Mouse (Mus musculus) MEL (cell line): ENCODE results near the gene Fbf1. TPM values are rescaled to one million over a fixed set of nuclear protein-coding genes. Genes with fewer than 3 reads are reported as not detected.

ENCODE experiments used
- DNase-seq: peaks from one replicate; pipeline ENCODE4 v3.0.0; 2011; ENCODE audit warnings: low read depth, low spot score
- H3K27ac ChIP-seq: 2 replicates; pipeline ENCODE4 v1.5.1; 2012; ENCODE audit warnings: low read depth, mild to moderate bottlenecking, control low read depth, low read length, moderate library complexity; ENCODE audit not compliant: control insufficient read depth
- H3K27me3 ChIP-seq, 2 experiments: fragments of 150-350 bp in 1 of 2; sonication (generic) in 1 of 2; 2 replicates each; pipeline ENCODE4 v1.6.1; 2012; ENCODE audit warnings: low read length in 2 of 2, mild to moderate bottlenecking in 2 of 2, improper control_type of control experiment in 1 of 2, moderate library complexity in 1 of 2; ENCODE audit not compliant: insufficient read depth in 2 of 2, control insufficient read depth in 1 of 2
- H3K36me3 ChIP-seq, 2 experiments: 2 replicates each; pipeline ENCODE4 v1.6.1; 2012 to 2014; ENCODE audit warnings: low read length in 2 of 2, improper control_type of control experiment in 1 of 2, inconsistent platforms in 1 of 2, mild to moderate bottlenecking in 1 of 2; ENCODE audit not compliant: insufficient read depth in 2 of 2, control insufficient read depth in 1 of 2
- H3K4me1 ChIP-seq, 2 experiments: fragments of 150-350 bp in 1 of 2; sonication (generic) in 1 of 2; 2 replicates each; pipeline ENCODE4 v1.6.1; 2012; ENCODE audit warnings: low read length in 2 of 2, improper control_type of control experiment in 1 of 2, mild to moderate bottlenecking in 1 of 2; ENCODE audit not compliant: insufficient read depth in 2 of 2, control insufficient read depth in 1 of 2
- H3K4me3 ChIP-seq, 2 experiments: fragments of 150-350 bp in 1 of 2; sonication (generic) in 1 of 2; 2 replicates each; pipeline ENCODE4 v1.5.1; 2012; ENCODE audit warnings: low read depth in 2 of 2, low read length in 2 of 2, mild to moderate bottlenecking in 2 of 2, moderate library complexity in 2 of 2, control low read depth in 1 of 2, improper control_type of control experiment in 1 of 2; ENCODE audit not compliant: control insufficient read depth in 1 of 2, insufficient read depth in 1 of 2
- H3K79me2 ChIP-seq: 2 replicates; pipeline ENCODE4 v1.6.1; 2012; ENCODE audit warnings: mild to moderate bottlenecking, low read length, moderate library complexity; ENCODE audit not compliant: control insufficient read depth, poor library complexity, insufficient read depth
- H3K9ac ChIP-seq: 2 replicates; pipeline ENCODE4 v1.6.1; 2012; ENCODE audit warnings: low read depth, mild to moderate bottlenecking, control low read depth, low read length, moderate library complexity; ENCODE audit not compliant: control insufficient read depth, poor library complexity, severe bottlenecking
- H3K9me3 ChIP-seq: fragments of 150-350 bp; sonication (generic); replicated peaks from 2 replicates; pipeline ENCODE4 v1.6.1; 2012; ENCODE audit warnings: mild to moderate bottlenecking, low read length, improper control_type of control experiment, moderate library complexity; ENCODE audit not compliant: insufficient read depth
- BHLHE40 ChIP-seq: IDR thresholded peaks from 2 replicates; pipeline ENCODE4 v1.6.1; 2012; ENCODE audit warnings: low read depth, mild to moderate bottlenecking, inconsistent platforms, low read length, improper control_type of control experiment, borderline replicate concordance
- E2F4 ChIP-seq: IDR thresholded peaks from 2 replicates; pipeline ENCODE4 v1.6.1; 2011; ENCODE audit warnings: low read depth, low read length, improper control_type of control experiment, borderline replicate concordance
- ELF1 ChIP-seq: IDR thresholded peaks from 2 replicates; pipeline ENCODE4 v1.6.1; 2014; ENCODE audit warnings: low read depth, mild to moderate bottlenecking, inconsistent platforms, low read length, improper control_type of control experiment, moderate library complexity
- EP300 ChIP-seq, 2 experiments: IDR thresholded peaks; 2 replicates each; pipeline ENCODE4 v1.6.1; 2011; ENCODE audit warnings: improper control_type of control experiment in 2 of 2, low read length in 2 of 2, low read depth in 1 of 2, mild to moderate bottlenecking in 1 of 2
- ETS1 ChIP-seq: IDR thresholded peaks from 2 replicates; pipeline ENCODE4 v1.6.1; 2012; ENCODE audit warnings: low read depth, mild to moderate bottlenecking, inconsistent platforms, low read length, improper control_type of control experiment, moderate library complexity
- GABPA ChIP-seq: IDR thresholded peaks from 2 replicates; pipeline ENCODE4 v1.6.1; 2012; ENCODE audit warnings: low read depth, mild to moderate bottlenecking, inconsistent platforms, low read length, improper control_type of control experiment, moderate library complexity
- GATA1 ChIP-seq: IDR thresholded peaks from 2 replicates; pipeline ENCODE4 v1.6.1; 2011; ENCODE audit warnings: low read depth, low read length, improper control_type of control experiment
- HCFC1 ChIP-seq: IDR thresholded peaks from 2 replicates; pipeline ENCODE4 v1.6.1; 2012; ENCODE audit warnings: low read depth, mild to moderate bottlenecking, inconsistent platforms, low read length, improper control_type of control experiment, moderate library complexity
- JUND ChIP-seq: IDR thresholded peaks from 2 replicates; pipeline ENCODE4 v1.6.1; 2011; ENCODE audit warnings: low read depth, mild to moderate bottlenecking, improper control_type of control experiment, low read length
- KAT2A ChIP-seq: conservative IDR thresholded peaks from 2 replicates; pipeline ENCODE4 v1.6.1; 2012; ENCODE audit warnings: low read depth, low read length, improper control_type of control experiment, inconsistent platforms
- MAFK ChIP-seq: IDR thresholded peaks from 2 replicates; pipeline ENCODE4 v1.6.1; 2011; ENCODE audit warnings: low read depth, mild to moderate bottlenecking, low read length, improper control_type of control experiment, borderline replicate concordance
- MAX ChIP-seq: IDR thresholded peaks from 2 replicates; pipeline ENCODE4 v1.6.1; 2011; ENCODE audit warnings: low read length, improper control_type of control experiment
- MAZ ChIP-seq: IDR thresholded peaks from 2 replicates; pipeline ENCODE4 v1.6.1; 2012; ENCODE audit warnings: low read depth, mild to moderate bottlenecking, inconsistent platforms, low read length, improper control_type of control experiment
- MXI1 ChIP-seq: IDR thresholded peaks from 2 replicates; pipeline ENCODE4 v1.6.1; 2011; ENCODE audit warnings: mild to moderate bottlenecking, low read depth, low read length, improper control_type of control experiment
- MYB ChIP-seq: IDR thresholded peaks from 2 replicates; pipeline ENCODE4 v1.6.1; 2011; ENCODE audit warnings: mild to moderate bottlenecking, low read depth, low read length, improper control_type of control experiment
- MYC ChIP-seq: IDR thresholded peaks from 2 replicates; pipeline ENCODE4 v1.6.1; 2011; ENCODE audit warnings: low read depth, mild to moderate bottlenecking, low read length, improper control_type of control experiment, moderate library complexity
- POLR2A ChIP-seq, 2 experiments: IDR thresholded peaks; 2 replicates each; pipeline ENCODE4 v1.6.1; 2011 to 2012; ENCODE audit warnings: low read length in 2 of 2, mild to moderate bottlenecking in 2 of 2, control low read depth in 1 of 2, improper control_type of control experiment in 1 of 2, low read depth in 1 of 2, moderate library complexity in 1 of 2; ENCODE audit not compliant: control insufficient read depth in 1 of 2, insufficient read depth in 1 of 2, poor library complexity in 1 of 2
- POLR2AphosphoS5 ChIP-seq: IDR thresholded peaks from 2 replicates; pipeline ENCODE4 v1.6.1; 2012; ENCODE audit warnings: low read depth, borderline replicate concordance, mild to moderate bottlenecking, inconsistent platforms, low read length, moderate library complexity, mixed read lengths
- RAD21 ChIP-seq: IDR thresholded peaks from 2 replicates; pipeline ENCODE4 v1.6.1; 2011; ENCODE audit warnings: mild to moderate bottlenecking, low read depth, low read length, improper control_type of control experiment
- RCOR1 ChIP-seq: IDR thresholded peaks from 2 replicates; pipeline ENCODE4 v1.6.1; 2012; ENCODE audit warnings: low read depth, mild to moderate bottlenecking, inconsistent platforms, low read length, improper control_type of control experiment
- SIN3A ChIP-seq: IDR thresholded peaks from 2 replicates; pipeline ENCODE4 v1.6.1; 2012; ENCODE audit warnings: low read length, improper control_type of control experiment, inconsistent platforms
- SMC3 ChIP-seq: IDR thresholded peaks from 2 replicates; pipeline ENCODE4 v1.6.1; 2011; ENCODE audit warnings: low read depth, low read length, improper control_type of control experiment
- TAL1 ChIP-seq: IDR thresholded peaks from 2 replicates; pipeline ENCODE4 v1.6.1; 2012; ENCODE audit warnings: mild to moderate bottlenecking, inconsistent platforms, low read length, moderate library complexity, mixed read lengths
- TCF12 ChIP-seq: IDR thresholded peaks from 2 replicates; pipeline ENCODE4 v1.6.1; 2014; ENCODE audit warnings: low read depth, mild to moderate bottlenecking, inconsistent platforms, low read length, improper control_type of control experiment, moderate library complexity
- UBTF ChIP-seq: IDR thresholded peaks from 2 replicates; pipeline ENCODE4 v1.6.1; 2012; ENCODE audit warnings: low read depth, mild to moderate bottlenecking, inconsistent platforms, low read length, improper control_type of control experiment, moderate library complexity, borderline replicate concordance; ENCODE audit not compliant: insufficient read depth
- USF2 ChIP-seq, 2 experiments: IDR thresholded peaks; 2 replicates each; pipeline ENCODE4 v1.6.1; 2011 to 2012; ENCODE audit warnings: improper control_type of control experiment in 2 of 2, low read length in 2 of 2, borderline replicate concordance in 1 of 2, inconsistent platforms in 1 of 2, low read depth in 1 of 2, mild to moderate bottlenecking in 1 of 2; ENCODE audit not compliant: insufficient read depth in 1 of 2
- ZC3H11A ChIP-seq: IDR thresholded peaks from 2 replicates; pipeline ENCODE4 v1.6.1; 2012; ENCODE audit warnings: low read depth, mild to moderate bottlenecking, inconsistent platforms, low read length, improper control_type of control experiment
- ZKSCAN1 ChIP-seq: IDR thresholded peaks from 2 replicates; pipeline ENCODE4 v1.6.1; 2012; ENCODE audit warnings: low read depth, mild to moderate bottlenecking, inconsistent platforms, low read length, improper control_type of control experiment, moderate library complexity
- ZNF384 ChIP-seq: IDR thresholded peaks from 2 replicates; pipeline ENCODE4 v1.6.1; 2012; ENCODE audit warnings: low read depth, mild to moderate bottlenecking, inconsistent platforms, low read length, improper control_type of control experiment
- polyA plus RNA-seq, 2 experiments: library from polyadenylated mRNA; stranded (reverse) in 1 of 2; unstranded in 1 of 2; fragments of >175 nt in 1 of 2; fragments of >200 nt in 1 of 2; gene quantifications; 2 replicates each; pipeline versions ENCODE4 v1.2.1 to v1.2.4; 2012; ENCODE audit warnings: low replicate concordance in 2 of 2, low read depth in 1 of 2; ENCODE audit not compliant: insufficient read length in 2 of 2, insufficient read depth in 1 of 2, missing spikeins in 1 of 2
- total RNA-seq: library from RNA; depleted of rRNA; stranded (reverse); fragments of 300-350 nt; gene quantifications from 2 replicates; pipeline ENCODE4 v1.2.3, GENCODE M21; 2012

The Fbf1 gene
- total and polyA plus RNA-seq, 3 experiments, result 29.2 to 32.5 TPM; not detected in 1

- TF ChIP-seq RCOR1 (0 out of 2 replicates have a peak, but pooled peaks have one; percentile 12), MAX (no peak), MYC (no peak), USF2 (IDR thresholded peaks at IDR 0.05; ENCODE audit: borderline replicate concordance in 1 of 2, insufficient read depth in 1 of 2, low read depth in 1 of 2, low read length in 2 of 2) (no peak)
These were observed 71.5 kb downstream of the Fbf1 start (continued) for GRCm38 (mm10) chr11:116096213-116097108.

- Histone ChIP-seq H3K79me2 (no peaks in the 10 kb centered on the region), H3K4me1 (peaks cover 14 to 36% of the 10 kb centered on the region in 2 experiments), H3K27ac (peak overlapping the region; percentile 39), H3K4me3 (no peak overlapping the region), H3K9me3 (no peaks in the 10 kb centered on the region), H3K27me3 (no peaks in the 10 kb centered on the region), H3K36me3 (peaks cover 0 to 37% of the 10 kb centered on the region in 2 experiments; a peak in 2 of 4 replicates), H3K9ac (no peak overlapping the region)
- no peak for DNase-seq
- TF ChIP-seq E2F4 (no peak), ZKSCAN1 (no peak), RCOR1 (no peak), RAD21 (no peak), ETS1 (peak; percentile 68; the same call in 1 of the 2 replicates), EP300 (IDR thresholded peaks at IDR 0.05; ENCODE audit: low read depth in 1 of 2, low read length in 2 of 2) (peak; percentile 49 to 62), MAX (no peak), HCFC1 (no peak), ZC3H11A (no peak), POLR2A (IDR thresholded peaks at IDR 0.05; ENCODE audit: control insufficient read depth in 1 of 2, insufficient read depth in 1 of 2, low read depth in 1 of 2, low read length in 2 of 2, poor library complexity in 1 of 2) (no peak), TCF12 (0 out of 2 replicates have a peak, but pooled peaks have one; percentile 12), POLR2AphosphoS5 (no peak), MAFK (no peak), UBTF (no peak), ELF1 (0 out of 2 replicates have a peak, but pooled peaks have one; percentile 21), MYB (no peak), ZNF384 (peak; percentile 92), GABPA (no peak), KAT2A (no peak), SIN3A (0 out of 2 replicates have a peak, but pooled peaks have one; percentile 37), MAZ (no peak), TAL1 (no peak), GATA1 (0 out of 2 replicates have a peak, but pooled peaks have one; percentile 27), MXI1 (no peak), BHLHE40 (no peak), SMC3 (no peak), JUND (no peak)
These were observed 72.4 kb downstream of the Fbf1 start for GRCm38 (mm10) chr11:116095573-116095972.
